Mouse (Mus musculus): ENCODE measurements around the gene Rps4x.

DNA sequence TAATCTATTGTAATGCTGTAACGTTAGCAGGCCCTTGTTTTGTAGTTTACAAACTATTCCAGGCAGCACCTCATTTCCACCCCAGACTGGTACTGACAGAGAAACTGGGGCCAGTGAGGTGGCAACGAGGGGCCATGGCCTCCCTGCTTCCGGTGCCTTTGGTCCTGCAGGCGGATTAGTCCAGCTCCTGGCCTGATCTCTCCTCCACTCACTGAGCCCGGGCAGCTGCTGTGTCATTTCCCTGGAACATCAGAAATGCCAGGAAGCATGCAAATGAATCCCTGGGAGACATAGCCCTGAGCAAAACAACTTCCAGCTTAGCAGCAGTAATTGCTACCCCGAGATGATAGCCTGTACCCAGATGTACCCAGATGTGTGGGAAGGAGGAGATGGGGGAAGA is 22.2 kb downstream of the Rps4x start:
- TF ChIP-seq POLR2A (IDR thresholded peaks at IDR 0.05; ENCODE audit: insufficient read depth, low read depth, low read length) (no peak), EP300 (IDR thresholded peaks at IDR 0.05; ENCODE audit: insufficient read depth, low read depth, low read length) (no peak), CTCF (IDR thresholded peaks at IDR 0.05) (no peak)
